ENCODE assay signal across 8 mouse cellular contexts in genomic region chr19:5389647-5390046, GRCm38 (mm10). TPM values are rescaled to one million over a fixed set of nuclear protein-coding genes. Genes with fewer than 3 reads are reported as not detected.
DNase-seq lines count a peak whose midpoint lies in the region; ATAC-seq and TF ChIP-seq lines count a peak whose summit lies in the region.

No protein-coding gene starts in this region.

- H3K4me2 ChIP-seq in limb, embryonic 12.5 days = peak overlapping the region; percentile 93
- H3K4me2 ChIP-seq in midbrain, embryonic 13.5 days (replicated peaks) = peak overlapping the region; percentile 98

- H3K9ac ChIP-seq in limb, embryonic 12.5 days (replicated peaks) = peak overlapping the region; percentile 94
- peak overlapping the region; percentile 67; the same call in 1 of the 2 replicates for H3K9ac ChIP-seq in midbrain, embryonic 13.5 days (replicated peaks)

- peaks cover 4% of the 10 kb centered on the region; the same call in 1 of the 2 replicates for H3K27me3 ChIP-seq in limb, embryonic 12.5 days
- no peaks in the 10 kb centered on the region for H3K27me3 ChIP-seq in midbrain, embryonic 13.5 days

- TF ChIP-seq CTCF in gastrocnemius, adult 2 months (IDR thresholded peaks at IDR 0.05) = no peak

- no peaks in the 10 kb centered on the region for H3K9me3 ChIP-seq in limb, embryonic 12.5 days
- H3K9me3 ChIP-seq in midbrain, embryonic 13.5 days = no peaks in the 10 kb centered on the region

- H3K36me3 ChIP-seq in limb, embryonic 12.5 days = peaks cover 19% of the 10 kb centered on the region
- H3K36me3 ChIP-seq in midbrain, embryonic 13.5 days = peaks cover 12% of the 10 kb centered on the region

- no peak for ATAC-seq in limb, embryonic 12.5 days (ENCODE audit: insufficient number of reproducible peaks, insufficient read depth, low FRiP score, low TSS enrichment, low read depth)
- ATAC-seq in midbrain, embryonic 13.5 days = no peak

- peak overlapping the region; percentile 86 for H3K4me3 ChIP-seq in gastrocnemius, adult 2 months
- peak overlapping the region; percentile 99 for H3K4me3 ChIP-seq in limb, embryonic 12.5 days (replicated peaks)
- H3K4me3 ChIP-seq in midbrain, embryonic 13.5 days (replicated peaks) = peak overlapping the region; percentile 100

- intact Hi-C loops in gastrocnemius, adult 2 months (cut with DNase I) = no loop called here
- intact Hi-C loops in heart, postnatal 10 days (cut with DNase I) = loop anchor here (2.0 kb wide), 1 partner anchor 33 kb away; no protein-coding TSS in a partner anchor

- H3K27ac ChIP-seq in gastrocnemius, adult 2 months = peak overlapping the region; percentile 94
- H3K27ac ChIP-seq in limb, embryonic 12.5 days = peak overlapping the region; percentile 81
- H3K27ac ChIP-seq in midbrain, embryonic 13.5 days = no peak overlapping the region

- DNase-seq in gastrocnemius, adult 2 months = no peak
- no peak for DNase-seq in gastrocnemius, postnatal 25 days
- DNase-seq in embryo, embryonic 10.5 days (ENCODE audit: low spot score) = peak; percentile 60
- peak; percentile 30 to 54 for DNase-seq in heart, postnatal 10 days
- DNase-seq in thymus, postnatal 10 days (ENCODE audit: low spot score in 2 of 2) = peak; percentile 78 to 79
- no peak for DNase-seq in frontal cortex, postnatal 10 days (ENCODE audit: low spot score in 2 of 2)

- peaks cover 29% of the 10 kb centered on the region for H3K4me1 ChIP-seq in limb, embryonic 12.5 days (replicated peaks)
- H3K4me1 ChIP-seq in midbrain, embryonic 13.5 days (replicated peaks) = peaks cover 41% of the 10 kb centered on the region

- 28% methylated on average over 12 of the region's 12 CpGs for WGBS in limb, embryonic 12.5 days
- WGBS in midbrain, embryonic 13.5 days = 60% methylated on average over 12 of the region's 12 CpGs

RNA-seq across cellular contexts. Expression of gene Sart1, which starts 1.1 kb away (rescaled TPM):
- 10 to 100 TPM; 40.1 to 50.3 TPM for total RNA-seq in gastrocnemius, adult 2 months (2021)
- total RNA-seq in gastrocnemius, postnatal 25 days (2021) = 10 to 100 TPM; 29.0 to 36.5 TPM
- total RNA-seq in heart, postnatal 10 days (2021) = 10 to 100 TPM; 47.7 to 50.7 TPM
- polyA plus RNA-seq in limb, embryonic 12.5 days (2016; fragmentation: Nextera tagmentation; extraction: Ambion mirVana) = 111 and 118 TPM in 2 replicates
- 74.3 and 78.8 TPM in 2 replicates for polyA plus RNA-seq in midbrain, embryonic 13.5 days (2015; fragmentation: Nextera tagmentation; extraction: Ambion mirVana)

RNA-seq across cellular contexts. Expression of gene Tsga10ip, which starts 12.7 kb away (rescaled TPM):
- total RNA-seq in gastrocnemius, adult 2 months (2021) = 1 to 10 TPM; 1.3 to 2.7 TPM
- 1 to 10 TPM in 1 of 2 experiments, not detected in 1; 1.2 TPM for total RNA-seq in gastrocnemius, postnatal 25 days (2021)
- total RNA-seq in heart, postnatal 10 days (2021) = not detected
- polyA plus RNA-seq in limb, embryonic 12.5 days (2016; fragmentation: Nextera tagmentation; extraction: Ambion mirVana) = 0.20 TPM in 2 replicates
- polyA plus RNA-seq in midbrain, embryonic 13.5 days (2015; fragmentation: Nextera tagmentation; extraction: Ambion mirVana) = 0.32 and 0.55 TPM in 2 replicates

RNA-seq across cellular contexts. Expression of gene Banf1, which starts 22.7 kb away (rescaled TPM):
- total RNA-seq in gastrocnemius, adult 2 months (2021) = 100 to 1,000 TPM; 122 to 144 TPM
- total RNA-seq in gastrocnemius, postnatal 25 days (2021) = 100 to 1,000 TPM; 114 to 122 TPM
- 100 to 1,000 TPM; 173 to 178 TPM for total RNA-seq in heart, postnatal 10 days (2021)
- 453 and 465 TPM in 2 replicates for polyA plus RNA-seq in limb, embryonic 12.5 days (2016; fragmentation: Nextera tagmentation; extraction: Ambion mirVana)
- 366 and 375 TPM in 2 replicates for polyA plus RNA-seq in midbrain, embryonic 13.5 days (2015; fragmentation: Nextera tagmentation; extraction: Ambion mirVana)

RNA-seq across cellular contexts. Expression of gene Eif1ad, which starts 23.1 kb away (rescaled TPM):
- 10 to 100 TPM; 15.7 to 17.9 TPM for total RNA-seq in gastrocnemius, adult 2 months (2021)
- 10 to 100 TPM; 12.7 to 13.4 TPM for total RNA-seq in gastrocnemius, postnatal 25 days (2021)
- 10 to 100 TPM; 26.4 to 28.8 TPM for total RNA-seq in heart, postnatal 10 days (2021)
- 68.6 and 73.5 TPM in 2 replicates for polyA plus RNA-seq in limb, embryonic 12.5 days (2016; fragmentation: Nextera tagmentation; extraction: Ambion mirVana)
- polyA plus RNA-seq in midbrain, embryonic 13.5 days (2015; fragmentation: Nextera tagmentation; extraction: Ambion mirVana) = 63.7 and 64.0 TPM in 2 replicates

RNA-seq across cellular contexts. Expression of gene Drap1, which starts 35.1 kb away (rescaled TPM):
- 100 to 1,000 TPM; 503 to 688 TPM for total RNA-seq in gastrocnemius, adult 2 months (2021)
- 100 to 1,000 TPM; 473 to 502 TPM for total RNA-seq in gastrocnemius, postnatal 25 days (2021)
- total RNA-seq in heart, postnatal 10 days (2021) = 100 to 1,000 TPM; 240 to 260 TPM
- polyA plus RNA-seq in limb, embryonic 12.5 days (2016; fragmentation: Nextera tagmentation; extraction: Ambion mirVana) = 310 and 324 TPM in 2 replicates
- polyA plus RNA-seq in midbrain, embryonic 13.5 days (2015; fragmentation: Nextera tagmentation; extraction: Ambion mirVana) = 303 and 313 TPM in 2 replicates

Comparison
In these comparisons a context has a peak if more than half of its experiments do, and no peak if none do; other contexts are left out.
1. DNase-seq: peak in embryo, embryonic 10.5 days (single experiment), heart, postnatal 10 days (2 of 2) and thymus, postnatal 10 days (2 of 2); none in gastrocnemius, adult 2 months (single experiment), gastrocnemius, postnatal 25 days (single experiment) and frontal cortex, postnatal 10 days (0 of 2).
2. Peak in every context shown above with its lines, with median percentiles within 50 percentile points of each other: H3K4me3 ChIP-seq.